Mouse (Mus musculus) kidney, adult 8-10 months (tissue): ENCODE data around the gene Rtn4r.
A peak's percentile ranks its signal among the peaks of the same experiment; 100 is the strongest.

Experiments
- DNase-seq, 2 experiments: peaks; one replicate each; pipeline ENCODE4 v3.0.0; 2022

The Rtn4r gene

DNA sequence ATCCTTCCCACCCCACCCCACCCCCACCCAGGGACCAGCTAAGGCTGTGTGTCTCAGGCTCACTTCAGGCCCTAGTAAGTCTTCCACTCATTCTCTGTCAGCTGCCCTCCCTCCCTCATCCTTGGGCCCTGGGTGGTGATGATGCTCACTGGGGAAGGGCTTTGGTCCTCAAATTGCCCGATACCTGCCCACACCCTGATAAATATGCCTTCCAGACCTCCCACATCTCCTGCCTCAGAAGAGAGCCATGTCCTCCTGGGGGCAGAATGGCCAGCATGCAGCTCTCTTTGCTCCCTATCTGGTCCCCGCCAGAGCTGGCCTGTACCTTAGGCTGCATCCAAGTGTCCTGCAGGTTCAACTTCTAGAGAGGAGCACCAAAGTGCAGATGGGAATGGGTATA is 2.3 kb upstream of the Rtn4r start:
- no peak for DNase-seq

GRCm38 (mm10) chr16:18126211-18126610 is 1.2 kb upstream of the Rtn4r start:
- no peak for DNase-seq

DNA sequence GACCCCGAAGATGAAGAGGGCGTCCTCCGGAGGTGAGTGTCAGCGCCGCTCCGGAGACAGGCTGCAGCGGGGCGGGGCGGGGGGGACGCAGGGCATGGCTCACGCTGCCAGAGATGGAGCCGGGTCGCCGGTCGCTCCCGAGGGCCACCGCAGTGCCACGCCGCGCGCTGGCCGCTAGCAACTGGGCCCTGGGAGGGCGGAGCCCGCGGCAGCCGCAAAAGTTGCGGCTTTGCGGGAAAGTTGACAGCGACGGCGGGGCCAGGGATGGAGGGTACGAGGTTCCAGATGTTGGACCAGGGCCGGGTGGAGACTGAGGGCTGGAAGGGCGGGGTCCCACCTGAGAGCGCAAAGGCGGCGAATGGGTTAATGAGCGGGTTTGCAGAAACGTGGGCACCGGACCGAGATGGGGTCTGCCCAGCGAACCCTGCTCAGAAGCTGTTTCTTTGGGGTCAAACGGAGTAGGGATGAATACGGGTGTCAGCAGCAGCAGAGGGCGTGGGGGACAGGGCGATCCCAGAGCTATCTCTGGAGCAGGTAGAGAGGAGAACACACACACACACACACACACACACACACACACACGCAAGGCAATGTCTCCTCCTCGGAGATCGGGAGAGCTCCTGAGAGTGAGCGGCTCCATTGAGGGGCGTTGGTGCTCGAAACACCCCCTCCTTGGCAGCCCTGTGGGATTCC is 575 bp downstream of the Rtn4r start:
- no peak for DNase-seq

- no peak for DNase-seq
Measured at GRCm38 (mm10) chr16:18128564-18128935, 1.1 kb downstream of the Rtn4r start.

DNA sequence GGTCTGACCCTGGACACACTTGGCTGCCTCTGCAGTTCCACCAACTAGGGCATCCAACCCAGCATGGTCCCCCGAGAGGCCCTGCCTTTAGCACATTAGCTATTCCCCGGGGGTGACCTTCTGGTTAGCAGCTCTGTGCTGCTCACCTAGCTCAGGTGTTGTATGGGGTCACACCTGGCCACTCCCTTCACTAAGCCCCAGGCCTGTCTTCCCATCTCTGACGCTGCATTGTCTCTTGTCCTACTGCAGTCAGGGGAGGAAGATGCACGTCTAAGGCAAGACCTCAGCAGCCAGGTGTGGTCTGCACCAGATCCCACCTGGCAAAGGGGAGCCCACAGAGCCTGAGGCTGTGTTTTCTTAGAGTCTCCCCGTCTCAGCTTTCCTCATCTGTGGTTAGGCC is 2.0 kb downstream of the Rtn4r start:
- DNase-seq, result no peak

GRCm38 (mm10) chr16:18130288-18130687 is 2.8 kb downstream of the Rtn4r start:
- no peak for DNase-seq

DNA sequence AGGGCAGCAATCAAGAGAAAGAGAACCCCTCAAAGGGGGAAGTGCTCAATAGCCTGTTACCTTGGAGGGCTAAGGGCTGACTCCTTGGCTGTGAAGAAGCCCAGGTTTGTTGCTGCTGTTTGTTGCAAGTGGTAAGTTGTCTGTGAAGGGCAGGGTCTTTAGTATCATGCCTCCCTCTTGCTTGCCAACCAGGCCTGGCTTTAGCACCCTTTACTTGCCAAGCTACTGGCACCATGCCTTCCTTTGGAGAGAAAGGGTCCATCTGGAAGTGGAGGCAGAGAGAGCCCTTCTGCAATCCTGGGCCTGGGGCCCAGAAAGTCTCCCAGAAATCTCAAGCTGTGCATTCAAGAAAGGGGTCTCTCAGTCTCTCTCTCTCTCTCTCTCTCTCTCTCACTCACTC is 3.3 kb downstream of the Rtn4r start:
- no peak for DNase-seq

GRCm38 (mm10) chr16:18131245-18131939 is 4.0 kb downstream of the Rtn4r start:
- DNase-seq, result peak; percentile 15 to 26

DNA sequence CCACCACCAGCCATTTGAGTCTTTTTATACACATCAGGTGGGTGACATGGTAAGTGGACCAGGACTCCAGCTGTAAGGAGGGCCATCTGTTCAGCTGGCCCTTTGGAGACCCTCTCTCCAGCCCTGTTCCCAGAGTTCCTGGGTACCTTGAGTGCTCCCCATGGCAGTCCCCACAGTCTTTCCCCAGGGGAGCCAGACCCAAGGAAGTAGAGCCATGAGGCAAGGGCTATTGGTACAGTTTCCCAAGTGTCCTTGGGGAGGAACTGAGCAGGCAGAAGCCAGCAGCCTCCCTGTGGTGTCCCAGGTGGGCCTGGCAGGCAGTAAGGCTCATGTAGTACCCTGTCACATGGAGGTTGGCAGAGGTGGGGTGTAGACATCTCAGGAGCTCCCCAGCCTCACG is 4.6 kb downstream of the Rtn4r start:
- DNase-seq, result no peak

DNA sequence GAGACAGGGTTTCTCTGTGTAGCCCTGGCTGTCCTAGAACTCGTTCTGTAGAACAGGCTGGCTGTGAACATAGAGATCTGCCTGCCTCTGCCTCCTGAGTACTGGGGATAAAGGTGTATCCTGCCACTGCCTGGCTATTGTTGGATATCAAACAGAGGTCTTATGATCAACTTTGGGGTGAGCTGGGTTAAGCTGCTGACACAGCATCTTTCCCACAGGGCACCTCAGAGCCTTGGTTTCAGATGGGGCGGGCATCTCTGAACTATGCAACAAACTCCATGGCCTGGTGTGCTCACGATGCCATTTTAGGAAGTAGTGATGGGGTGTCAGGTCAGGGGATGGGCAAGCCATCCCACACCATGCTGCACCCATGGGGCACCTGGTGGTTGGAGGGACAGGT is 5.1 kb downstream of the Rtn4r start:
- no peak for DNase-seq

- peak; percentile 55 to 60 for DNase-seq
Measured at GRCm38 (mm10) chr16:18133133-18133920, 5.9 kb downstream of the Rtn4r start.

GRCm38 (mm10) chr16:18135196-18135595 is 7.8 kb downstream of the Rtn4r start:
- peak; percentile 67 to 72 for DNase-seq

DNA sequence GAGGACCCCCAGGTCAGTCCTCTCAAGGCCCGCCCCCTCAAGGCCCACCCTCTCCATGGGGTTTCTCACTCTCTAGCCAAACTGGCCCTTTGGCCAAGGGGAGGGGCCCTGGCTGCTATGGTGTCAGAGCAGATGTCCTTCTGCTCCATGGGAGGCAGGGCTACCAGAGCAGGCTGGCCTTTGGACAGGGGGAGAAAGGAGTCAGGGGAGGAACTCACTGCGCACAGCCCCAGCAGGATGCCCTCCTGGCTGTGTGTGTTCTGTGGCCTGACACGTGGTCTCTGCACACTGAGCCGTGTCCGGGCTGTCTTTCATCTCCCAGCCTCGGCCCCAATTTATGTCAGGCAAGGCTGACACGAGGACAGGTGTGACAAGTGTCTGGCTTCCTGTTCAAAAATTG is 8.6 kb downstream of the Rtn4r start:
- peak; percentile 85 to 91 for DNase-seq

- no peak for DNase-seq
Measured at GRCm38 (mm10) chr16:18144201-18144600, 16.8 kb downstream of the Rtn4r start.

DNA sequence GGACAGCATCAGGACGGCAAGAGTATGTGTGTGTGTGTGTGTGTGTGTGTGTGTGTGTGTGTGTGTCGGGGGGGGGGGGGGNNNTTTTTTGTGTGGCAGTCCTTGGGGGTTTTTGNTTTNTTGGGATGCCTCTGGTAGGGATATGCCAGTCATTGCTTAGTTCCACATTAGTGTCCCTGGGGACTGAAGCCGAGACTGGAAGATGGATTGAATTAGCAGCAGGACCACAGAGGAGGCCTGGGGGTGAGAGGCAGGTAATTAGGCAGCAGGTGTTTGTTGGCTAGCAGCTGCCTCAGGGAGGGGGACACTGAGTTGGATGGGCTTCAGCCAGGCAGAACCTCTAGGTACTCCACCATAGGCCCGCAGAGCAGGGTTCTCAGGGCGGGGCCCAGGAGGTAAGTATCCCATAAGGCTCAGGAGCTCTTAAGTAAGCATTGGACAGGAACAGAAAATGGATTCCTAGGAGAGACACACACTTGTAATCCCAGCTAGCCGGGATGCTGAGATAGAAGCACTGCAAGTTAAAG is 18.0 kb downstream of the Rtn4r start:
- DNase-seq, result no peak

DNA sequence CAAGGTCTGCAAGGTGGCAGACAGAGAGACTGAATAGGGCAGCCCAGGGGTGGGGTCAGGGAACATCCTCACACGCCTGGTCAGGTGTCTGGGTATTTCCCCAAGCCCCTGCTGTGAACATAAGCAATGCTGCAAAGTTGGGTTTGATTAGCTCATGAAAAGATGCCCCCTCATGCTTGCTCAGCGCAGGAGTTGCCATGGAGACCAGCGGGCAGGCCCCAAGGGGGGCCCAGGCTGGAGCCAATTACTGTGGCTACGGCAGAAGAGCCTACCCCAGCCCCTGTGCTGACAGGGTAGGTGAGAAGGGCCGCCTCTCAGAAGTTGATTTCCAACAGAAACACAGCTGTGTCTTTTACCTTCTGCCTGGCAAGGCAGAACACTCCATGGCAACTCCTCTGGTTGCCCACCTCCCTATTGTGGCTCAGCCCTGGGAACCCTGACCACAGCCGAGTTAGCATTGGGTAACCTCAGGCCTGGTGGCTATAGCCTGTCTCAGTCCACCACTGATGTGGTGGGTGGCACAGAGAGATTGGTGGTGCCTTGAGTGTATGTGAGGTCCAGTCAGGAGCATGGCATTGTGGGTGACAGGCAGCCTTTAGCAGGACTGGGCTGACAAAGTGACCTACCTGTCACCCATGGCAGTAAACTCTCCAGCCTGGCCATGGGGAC is 20.9 kb downstream of the Rtn4r start:
- no peak for DNase-seq

DNA sequence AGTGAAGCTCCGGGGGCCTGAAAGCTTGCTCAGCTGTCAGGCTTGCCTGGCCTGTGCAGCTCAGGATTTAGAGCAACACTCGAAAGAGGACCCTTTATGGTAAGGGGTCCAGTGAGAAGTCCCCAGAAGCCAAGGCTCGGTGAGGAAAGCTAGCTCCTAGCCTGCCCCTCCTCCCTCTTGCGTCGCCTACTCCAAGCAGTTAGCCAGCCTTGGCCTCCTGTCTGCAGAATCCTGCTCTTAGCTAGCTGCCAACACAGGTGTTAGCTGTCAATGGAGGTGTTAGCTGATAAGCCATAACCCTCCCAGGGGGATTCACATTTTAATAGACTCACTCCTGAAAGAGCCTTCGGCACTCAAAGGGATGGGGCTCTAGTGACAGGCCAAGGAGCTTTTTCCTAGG is 21.8 kb downstream of the Rtn4r start:
- DNase-seq, result no peak

DNA sequence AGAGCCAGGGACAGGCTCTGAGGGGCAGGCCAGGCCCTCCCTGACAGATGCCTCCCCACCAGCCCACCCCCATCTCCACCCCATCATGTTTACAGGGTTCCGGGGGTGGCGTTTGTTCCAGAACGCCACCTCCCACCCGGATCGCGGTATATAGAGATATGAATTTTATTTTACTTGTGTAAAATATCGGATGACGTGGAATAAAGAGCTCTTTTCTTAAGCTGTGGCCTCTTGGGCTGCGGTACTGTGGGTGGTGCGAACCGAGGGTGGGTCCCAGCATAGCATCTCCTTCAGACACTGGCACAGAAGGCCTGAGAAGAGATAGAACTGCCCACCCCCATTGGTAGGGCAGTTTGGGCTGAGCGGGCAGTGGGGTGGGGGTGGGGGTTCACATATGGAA is 24.7 kb downstream of the Rtn4r start:
- no peak for DNase-seq

- DNase-seq, result no peak
Measured at GRCm38 (mm10) chr16:18152769-18153445, 25.5 kb downstream of the Rtn4r start.

DNA sequence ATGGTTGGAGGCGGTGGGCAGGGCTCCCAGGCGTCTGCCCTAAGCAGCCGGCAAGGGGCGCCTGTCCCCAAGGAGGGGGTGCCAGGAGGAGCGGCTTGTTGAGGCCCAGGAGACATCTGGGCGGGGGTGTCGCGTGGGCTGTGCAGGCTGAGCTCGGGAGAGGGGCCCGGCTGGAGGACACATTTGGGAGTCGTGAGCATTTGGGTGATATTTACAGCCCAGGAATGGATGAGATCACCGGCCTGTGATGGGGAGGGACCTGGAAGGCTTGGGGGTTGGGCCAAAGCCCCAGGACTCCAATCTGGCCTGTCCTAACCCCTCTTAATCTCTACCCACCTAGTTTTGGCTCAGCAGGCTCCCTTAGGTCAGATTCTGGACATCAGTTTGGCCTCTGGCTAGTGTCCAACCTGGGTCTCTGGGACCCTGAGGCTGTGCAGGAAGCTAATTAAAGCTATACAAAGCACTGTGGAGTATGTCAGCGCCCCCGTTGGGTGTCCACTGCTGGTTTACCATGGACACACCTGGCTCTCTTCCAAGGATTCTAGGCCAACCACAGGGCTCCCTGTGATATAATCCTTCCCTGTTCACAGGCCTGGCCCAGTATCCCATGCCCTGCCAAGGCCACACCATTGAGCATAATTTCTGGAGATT is 27.2 kb downstream of the Rtn4r start:
- no peak for DNase-seq

DNA sequence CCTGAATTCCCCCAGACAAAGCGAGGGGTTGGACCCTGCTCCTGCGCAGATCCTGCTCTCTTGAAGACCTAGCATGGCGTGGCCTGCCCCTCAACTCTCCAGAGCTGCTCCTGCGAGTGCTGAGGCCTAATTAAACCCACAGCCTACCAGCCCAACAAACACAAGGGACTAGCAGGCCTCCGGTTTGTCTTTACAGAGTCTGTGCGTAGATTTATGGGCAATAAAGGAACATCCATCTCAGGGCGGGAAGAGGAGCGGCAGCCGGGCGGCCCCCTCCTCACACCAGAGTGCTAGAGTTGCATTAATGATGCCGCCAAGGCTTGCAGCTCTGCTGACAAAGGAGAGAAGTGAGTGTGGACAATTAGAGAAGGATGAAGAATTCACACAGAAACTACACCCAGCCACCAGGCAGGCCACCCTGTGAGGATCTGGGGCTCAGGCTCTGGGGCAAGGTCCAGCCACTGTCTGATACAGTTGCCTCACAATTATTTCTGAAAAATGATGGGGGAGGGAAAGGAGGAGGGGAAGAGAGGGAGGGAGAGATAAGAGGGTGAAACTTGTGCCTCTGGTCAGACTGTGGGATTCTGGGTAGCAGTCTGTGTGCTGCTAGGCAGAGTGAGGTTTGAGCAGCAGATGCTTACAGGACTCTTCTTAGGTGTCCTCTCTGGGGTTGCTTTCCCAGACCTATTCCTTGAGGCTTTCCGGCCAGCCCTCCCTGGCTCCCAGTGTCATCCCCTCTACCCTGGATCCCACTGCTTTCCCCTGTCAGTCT is 29.3 kb downstream of the Rtn4r start:
- DNase-seq, result no peak
